8 mouse cellular contexts compared by ENCODE assay signal in the genomic region with DNA sequence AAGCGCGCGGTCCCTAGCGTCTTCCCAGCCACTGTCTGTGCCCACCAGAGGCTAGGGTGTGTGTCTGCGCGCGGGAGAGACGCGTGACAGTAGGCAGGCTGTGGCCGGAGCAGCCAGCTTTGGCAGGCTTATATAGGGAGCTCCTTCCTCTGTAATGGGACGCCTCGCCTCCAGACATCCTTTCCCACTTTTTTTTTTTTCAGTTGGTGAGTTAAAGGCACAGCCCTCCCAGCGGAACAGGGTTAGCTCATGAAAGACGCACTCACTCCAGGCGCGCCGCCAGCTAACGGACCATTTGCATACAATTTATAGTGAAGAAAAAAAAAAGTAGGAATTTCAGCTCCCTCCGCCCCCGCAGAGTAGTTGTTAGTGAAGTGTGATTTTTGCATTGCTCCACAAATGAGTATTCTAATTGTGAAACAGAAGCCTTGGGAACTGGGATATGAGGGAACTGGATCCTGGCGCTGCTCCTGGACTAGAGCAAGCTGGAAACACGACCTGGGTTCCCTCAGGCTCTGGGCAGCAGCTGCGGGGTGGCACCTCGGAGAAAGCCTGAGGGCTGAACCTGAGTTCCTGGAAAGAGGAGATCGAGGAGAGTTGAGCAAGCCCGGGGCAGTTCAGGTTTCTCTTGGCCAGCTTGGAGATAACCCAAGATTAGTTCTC. TPM values are rescaled to one million over a fixed set of nuclear protein-coding genes. Genes with fewer than 3 reads are reported as not detected.
DNase-seq lines count a peak whose midpoint lies in the region; ATAC-seq and TF ChIP-seq lines count a peak whose summit lies in the region.

A gene (minus strand): TSS at position 185 of the 663 bp plus-strand sequence.

- H3K4me1 ChIP-seq in embryonic facial prominence, embryonic 14.5 days (ENCODE audit: control insufficient read depth, insufficient read depth, low read length): peaks cover 19% of the 10 kb centered on the region
- no peaks in the 10 kb centered on the region for H3K4me1 ChIP-seq in kidney, adult 2 months (ENCODE audit: control insufficient read depth, insufficient read depth, low read length)
- H3K4me1 ChIP-seq in midbrain, embryonic 13.5 days (replicated peaks): peaks cover 13% of the 10 kb centered on the region

- H3K27me3 ChIP-seq in embryonic facial prominence, embryonic 14.5 days (replicated peaks; ENCODE audit: control insufficient read depth, insufficient read depth, low read length): no peaks in the 10 kb centered on the region
- H3K27me3 ChIP-seq in kidney, adult 2 months (replicated peaks; ENCODE audit: control insufficient read depth, insufficient read depth, low read length): no peaks in the 10 kb centered on the region
- peaks cover 24% of the 10 kb centered on the region for H3K27me3 ChIP-seq in midbrain, embryonic 13.5 days

- no peak for TF ChIP-seq CTCF in kidney, adult 2 months (conservative IDR thresholded peaks at IDR 0.05; ENCODE audit: insufficient read depth, insufficient read length, low read depth, low read length)

- peak within 1 kb of the TSS; percentile 72 for H3K9ac ChIP-seq in embryonic facial prominence, embryonic 14.5 days (ENCODE audit: low read depth, low read length)
- peak within 1 kb of the TSS; percentile 49; the same call in 1 of the 2 replicates for H3K9ac ChIP-seq in midbrain, embryonic 13.5 days (replicated peaks)

- no peak for TF ChIP-seq POLR2A in kidney, adult 2 months (IDR thresholded peaks at IDR 0.05; ENCODE audit: low read depth, low read length)

- DNase-seq in adrenal gland, postnatal 14 days: peak; percentile 69
- peak; percentile 97 for DNase-seq in embryonic facial prominence, embryonic 14.5 days (ENCODE audit: low spot score)
- peak; percentile 11 to 34 for DNase-seq in heart, adult 18-20 months
- peak; percentile 27 for DNase-seq in kidney, adult 2 months
- DNase-seq in left cerebral cortex, postnatal 25 days (ENCODE audit: low spot score in 2 of 2): peak; percentile 73 to 95
- peak; percentile 86 for DNase-seq in telencephalon, adult 2 months (ENCODE audit: low read depth, low spot score)

- H3K36me3 ChIP-seq in embryonic facial prominence, embryonic 14.5 days (ENCODE audit: control insufficient read depth, insufficient read depth, low read length): no peaks in the 10 kb centered on the region
- no peaks in the 10 kb centered on the region for H3K36me3 ChIP-seq in kidney, adult 2 months (ENCODE audit: control insufficient read depth, insufficient read depth, low read length)
- H3K36me3 ChIP-seq in midbrain, embryonic 13.5 days: no peaks in the 10 kb centered on the region

- intact Hi-C loops in left cerebral cortex, postnatal 25 days (cut with DNase I): loop anchor here (10.0 kb wide), 2 partner anchors 238 to 448 kb away; no protein-coding TSS in a partner anchor

- WGBS in embryonic facial prominence, embryonic 14.5 days: 1% methylated on average over 26 of the region's 26 CpGs
- under 1% methylated on average over 26 of the region's 26 CpGs for WGBS in kidney, adult 2 months
- WGBS in midbrain, embryonic 13.5 days: under 1% methylated on average over 26 of the region's 26 CpGs

- H3K4me3 ChIP-seq in embryonic facial prominence, embryonic 14.5 days (ENCODE audit: low read depth, low read length): peak within 1 kb of the TSS; percentile 49
- peak within 1 kb of the TSS; percentile 43; the same call in 1 of the 2 replicates for H3K4me3 ChIP-seq in kidney, adult 2 months (ENCODE audit: insufficient read depth, low read depth, low read length)
- peak within 1 kb of the TSS; percentile 39 for H3K4me3 ChIP-seq in midbrain, embryonic 13.5 days (replicated peaks)

- peak within 1 kb of the TSS; percentile 80 for H3K27ac ChIP-seq in embryonic facial prominence, embryonic 14.5 days (replicated peaks; ENCODE audit: low read depth, low read length)
- no peak within 1 kb of the TSS for H3K27ac ChIP-seq in kidney, adult 2 months (ENCODE audit: insufficient read depth, low read depth, low read length)
- no peak within 1 kb of the TSS for H3K27ac ChIP-seq in midbrain, embryonic 13.5 days

- peak within 1 kb of the TSS; percentile 73 for H3K4me2 ChIP-seq in embryonic facial prominence, embryonic 14.5 days (ENCODE audit: low read depth, low read length)
- H3K4me2 ChIP-seq in midbrain, embryonic 13.5 days (replicated peaks): peak within 1 kb of the TSS; percentile 65

- H3K9me3 ChIP-seq in embryonic facial prominence, embryonic 14.5 days (ENCODE audit: control insufficient read depth, low read length): no peaks in the 10 kb centered on the region
- H3K9me3 ChIP-seq in midbrain, embryonic 13.5 days: no peaks in the 10 kb centered on the region

- ATAC-seq in embryonic facial prominence, embryonic 14.5 days (ENCODE audit: low read depth): peak; percentile 92
- ATAC-seq in midbrain, embryonic 13.5 days: peak; percentile 90
- no peak for ATAC-seq in megakaryocyte, adult 5-6 weeks (ENCODE audit: poor library complexity, severe bottlenecking)

RNA-seq across cellular contexts. Expression of the gene that starts here (rescaled TPM):
- 3.2 and 5.6 TPM in 2 replicates for total RNA-seq in adrenal gland, postnatal 14 days (2021)
- 95.7 and 97.5 TPM in 2 replicates for polyA plus RNA-seq in embryonic facial prominence, embryonic 14.5 days (2014; fragmentation: Nextera tagmentation; extraction: Ambion mirVana)
- total RNA-seq in heart, adult 18-20 months (2021): under 1 TPM; 0.42 to 0.98 TPM
- polyA plus RNA-seq in kidney, adult 2 months (2012; rRNA removed): 5.9 and 6.6 TPM in 2 replicates
- total RNA-seq in left cerebral cortex, postnatal 25 days (2021): 1 to 10 TPM; 2.6 to 3.8 TPM
- 12.9 and 14.6 TPM in 2 replicates for polyA plus RNA-seq in midbrain, embryonic 13.5 days (2015; fragmentation: Nextera tagmentation; extraction: Ambion mirVana)
- 0.34 and 0.76 TPM in 2 replicates for total RNA-seq in megakaryocyte, adult 5-6 weeks (2015)
- 0.77 and 0.98 TPM in 2 replicates for total RNA-seq in megakaryocyte, adult 5-6 weeks (2017)

Comparison
In these comparisons a context has a peak if more than half of its experiments do, and no peak if none do; other contexts are left out.
1. Peak in DNase-seq in heart, adult 18-20 months; RNA of the gene not detected or under 1 TPM.
2. DNase-seq: peak in every context shown above with its lines; median percentile 97 in embryonic facial prominence, embryonic 14.5 days; 86 in telencephalon, adult 2 months; 84 in left cerebral cortex, postnatal 25 days; 69 in adrenal gland, postnatal 14 days; 27 in kidney, adult 2 months; 22 in heart, adult 18-20 months.